Mouse (Mus musculus): ENCODE data around the gene Dhps. TPM values are rescaled to one million over a fixed set of nuclear protein-coding genes. Genes with fewer than 3 reads are reported as not detected.

Dhps gene
- total RNA-seq (2021): 10 to 100 TPM; 27.0 to 27.4 TPM

GRCm38 (mm10) chr8:85071514-85072281, at the start of gene Dhps:
TSS of gene Dhps (plus strand) at chr8:85071757.
- peak; percentile 89 to 92 for DNase-seq
- intact Hi-C loops (cut with DNase I): no loop called here

GRCm38 (mm10) chr8:85023846-85024245, 47.7 kb upstream of the Dhps start:
- no peak for DNase-seq
- intact Hi-C loops (cut with DNase I): no loop called here

- intact Hi-C loops (cut with DNase I): loop anchor here (5.0 kb wide), 1 partner anchor 48 kb away; the partner anchor contains the start of gene Junb
- peak; percentile 81 to 89 for DNase-seq
Measured at GRCm38 (mm10) chr8:85025098-85025932, 46.2 kb upstream of the Dhps start, which contains the start of gene Asna1. TSS of gene Asna1 (minus strand) at chr8:85025281.

- intact Hi-C loops (cut with DNase I): loop anchor here (5.0 kb wide), 1 partner anchor 50 kb away; the partner anchor contains the start of gene Junb
Measured at GRCm38 (mm10) chr8:85026670-85027515, 44.7 kb upstream of the Dhps start, which contains the start of gene Trir. TSS of gene Trir (plus strand) at chr8:85026823.

GRCm38 (mm10) chr8:85027516-85027855, 44.1 kb upstream of the Dhps start:
- no peak for DNase-seq
- intact Hi-C loops (cut with DNase I): loop anchor here (5.0 kb wide), 1 partner anchor 50 kb away; the partner anchor contains the start of gene Junb

More at GRCm38 (mm10) chr8:85026670-85027515, 44.7 kb upstream of the Dhps start, which contains the start of gene Trir:
- peak; percentile 97 to 98 for DNase-seq

- no peak for DNase-seq
- intact Hi-C loops (cut with DNase I): loop anchor here (5.0 kb wide), 1 partner anchor 51 kb away; the partner anchor contains the start of gene Junb
Measured at GRCm38 (mm10) chr8:85027922-85028321, 43.6 kb upstream of the Dhps start.

GRCm38 (mm10) chr8:85029271-85029670, 42.3 kb upstream of the Dhps start:
- no peak for DNase-seq
- intact Hi-C loops (cut with DNase I): loop anchor here (5.0 kb wide), 1 partner anchor 52 kb away; the partner anchor contains the start of gene Junb

GRCm38 (mm10) chr8:85032622-85033311, 38.8 kb upstream of the Dhps start:
- intact Hi-C loops (cut with DNase I): no loop called here
- no peak for DNase-seq

GRCm38 (mm10) chr8:85033867-85034266, 37.7 kb upstream of the Dhps start:
- DNase-seq: no peak

GRCm38 (mm10) chr8:85034764-85035163, 36.8 kb upstream of the Dhps start:
- peak; percentile 53 to 64 for DNase-seq
- intact Hi-C loops (cut with DNase I): no loop called here

More at GRCm38 (mm10) chr8:85033867-85034266, 37.7 kb upstream of the Dhps start:
- intact Hi-C loops (cut with DNase I): no loop called here

- intact Hi-C loops (cut with DNase I): no loop called here
- no peak for DNase-seq
Measured at GRCm38 (mm10) chr8:85035165-85035727, 36.3 kb upstream of the Dhps start.

- intact Hi-C loops (cut with DNase I): loop anchor here (2.0 kb wide), 1 partner anchor 25 kb away; the partner anchor contains the start of gene Fbxw9
- DNase-seq: peak; percentile 21 to 26
Measured at GRCm38 (mm10) chr8:85035728-85036310, 35.7 kb upstream of the Dhps start.

GRCm38 (mm10) chr8:85036381-85036717, 35.2 kb upstream of the Dhps start:
- DNase-seq: no peak
- intact Hi-C loops (cut with DNase I): loop anchor here (2.0 kb wide), 1 partner anchor 24 kb away; the partner anchor contains the start of gene Fbxw9

GRCm38 (mm10) chr8:85036718-85037365, 34.7 kb upstream of the Dhps start, which contains the start of gene Tnpo2:
TSS of gene Tnpo2 (plus strand) at chr8:85036915.
- DNase-seq: peak; percentile 85 to 86
- intact Hi-C loops (cut with DNase I): loop anchor here (2.0 kb wide), 1 partner anchor 24 kb away; the partner anchor contains the start of gene Fbxw9

- intact Hi-C loops (cut with DNase I): loop anchor here (2.0 kb wide), 1 partner anchor 23 kb away; the partner anchor contains the start of gene Fbxw9
- DNase-seq: no peak
Measured at GRCm38 (mm10) chr8:85037366-85037680, 34.2 kb upstream of the Dhps start.

- intact Hi-C loops (cut with DNase I): loop anchor here (2.0 kb wide), 1 partner anchor 23 kb away; the partner anchor contains the start of gene Fbxw9
- DNase-seq: peak; percentile 48 to 59
Measured at GRCm38 (mm10) chr8:85037681-85038531, 33.7 kb upstream of the Dhps start.

GRCm38 (mm10) chr8:85043619-85044018, 27.9 kb upstream of the Dhps start:
- intact Hi-C loops (cut with DNase I): no loop called here
- DNase-seq: no peak

Data from heart, postnatal 36 days (tissue).